Comparison of ENCODE assay signal across 8 mouse cellular contexts in the genomic region with DNA sequence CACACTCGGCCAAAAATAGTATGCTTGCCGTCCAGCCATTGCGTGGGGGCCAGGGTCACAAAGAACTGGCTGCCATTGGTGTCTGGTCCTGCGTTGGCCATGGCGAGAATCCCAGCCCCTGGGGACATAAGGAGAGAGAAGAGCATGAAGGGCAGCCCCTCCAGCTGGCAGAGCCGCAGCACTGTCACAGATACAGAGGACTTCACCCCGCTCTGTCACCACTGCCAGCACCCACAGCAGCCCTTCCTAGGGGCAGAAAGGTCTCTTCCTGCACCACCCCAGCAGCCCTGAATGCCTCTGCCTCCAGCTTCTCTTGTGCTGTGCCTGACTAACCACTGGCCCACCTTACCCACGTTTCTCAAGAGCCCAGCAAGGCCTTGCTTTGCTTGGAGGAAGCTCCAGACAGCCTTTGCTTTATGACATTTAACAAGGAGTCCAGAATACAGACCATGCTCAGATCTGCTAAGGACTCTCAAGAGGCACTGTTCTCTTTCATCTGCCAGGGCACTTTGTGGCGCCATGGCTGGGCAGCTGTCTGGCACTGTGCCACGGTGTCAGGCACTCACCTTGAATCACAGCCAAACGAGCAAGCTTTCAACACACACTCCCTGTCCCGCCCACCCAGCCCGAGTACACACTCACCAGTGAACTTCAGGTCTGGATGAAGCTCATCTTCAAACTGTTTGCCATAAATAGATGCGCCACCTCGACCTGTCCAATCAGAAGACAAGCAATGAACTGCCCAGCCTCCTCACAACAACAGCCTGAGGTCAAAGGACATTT. TPM values are rescaled to one million over a fixed set of nuclear protein-coding genes. Genes with fewer than 3 reads are reported as not detected.
DNase-seq lines count a peak whose midpoint lies in the region; ATAC-seq lines count a peak whose summit lies in the region.

No protein-coding gene starts in this region.

- ATAC-seq in neural tube, embryonic 15.5 days (ENCODE audit: low FRiP score), result no peak
- no peak for ATAC-seq in frontal cortex, adult (ENCODE audit: low TSS enrichment)

- no peak overlapping the region for H3K4me3 ChIP-seq in neural tube, embryonic 15.5 days (replicated peaks)

- no peak overlapping the region for H3K4me2 ChIP-seq in neural tube, embryonic 15.5 days

- H3K36me3 ChIP-seq in neural tube, embryonic 15.5 days, result peaks cover 25% of the 10 kb centered on the region

- peaks cover 23% of the 10 kb centered on the region for H3K4me1 ChIP-seq in neural tube, embryonic 15.5 days

- no peaks in the 10 kb centered on the region for H3K9me3 ChIP-seq in neural tube, embryonic 15.5 days (replicated peaks)

- 71% methylated on average over 15 of the region's 15 CpGs for WGBS in neural tube, embryonic 15.5 days

- DNase-seq in right cerebral cortex, postnatal 4 days, result peak; percentile 52
- DNase-seq in right cerebral cortex, postnatal 36 days (ENCODE audit: low spot score in 2 of 2), result no peak
- DNase-seq in gastrocnemius, postnatal 4 days (ENCODE audit: low spot score in 2 of 2), result peak; percentile 51 to 69
- peak; percentile 93 for DNase-seq in kidney, adult 9 months
- DNase-seq in cerebellum, adult 9-10 months, result no peak
- no peak for DNase-seq in spleen, postnatal 10 days (ENCODE audit: low spot score in 2 of 2)

- H3K9ac ChIP-seq in neural tube, embryonic 15.5 days (replicated peaks), result no peak overlapping the region

- H3K27me3 ChIP-seq in neural tube, embryonic 15.5 days (replicated peaks), result no peaks in the 10 kb centered on the region

- peak overlapping the region; percentile 58; the same call in 1 of the 2 replicates for H3K27ac ChIP-seq in neural tube, embryonic 15.5 days (replicated peaks)

RNA-seq across cellular contexts. Expression of a gene that starts 12.2 kb away (rescaled TPM):
- 10 to 100 TPM; 22.1 to 22.8 TPM for total RNA-seq in gastrocnemius, postnatal 4 days (2021)
- polyA plus RNA-seq in neural tube, embryonic 15.5 days (2015; fragmentation: Nextera tagmentation; extraction: Ambion mirVana), result 106 and 119 TPM in 2 replicates

RNA-seq across cellular contexts. Expression of a gene that starts 13.8 kb away (rescaled TPM):
- 1 to 10 TPM in 1 of 2 experiments, under 1 TPM in 1; 0.69 to 1.1 TPM for total RNA-seq in gastrocnemius, postnatal 4 days (2021)
- polyA plus RNA-seq in neural tube, embryonic 15.5 days (2015; fragmentation: Nextera tagmentation; extraction: Ambion mirVana), result 56.0 and 61.2 TPM in 2 replicates

RNA-seq across cellular contexts. Expression of a gene that starts 16.8 kb away (rescaled TPM):
- 100 to 1,000 TPM in 1 of 2 experiments, 10 to 100 TPM in 1; 98.5 to 101 TPM for total RNA-seq in gastrocnemius, postnatal 4 days (2021)
- polyA plus RNA-seq in neural tube, embryonic 15.5 days (2015; fragmentation: Nextera tagmentation; extraction: Ambion mirVana), result 111 and 116 TPM in 2 replicates

Comparison
In these comparisons a context has a peak if more than half of its experiments do, and no peak if none do; other contexts are left out.
1. DNase-seq: peak in right cerebral cortex, postnatal 4 days (single experiment), gastrocnemius, postnatal 4 days (2 of 2) and kidney, adult 9 months (single experiment); none in right cerebral cortex, postnatal 36 days (0 of 2), cerebellum, adult 9-10 months (single experiment) and spleen, postnatal 10 days (0 of 2).